Mouse (Mus musculus) layer of hippocampus, postnatal 36 days (tissue): ENCODE measurements at regions not wholly inside any gene's neighbourhood (a gene's known extent, or its start where the extent isn't known, plus 50 kb on each side); places are given as distances from the start of the nearest gene placed in this dataset.

ENCODE experiments used
- DNase-seq, 2 experiments: peaks; one replicate each; pipeline ENCODE4 v3.0.0; 2022

DNA sequence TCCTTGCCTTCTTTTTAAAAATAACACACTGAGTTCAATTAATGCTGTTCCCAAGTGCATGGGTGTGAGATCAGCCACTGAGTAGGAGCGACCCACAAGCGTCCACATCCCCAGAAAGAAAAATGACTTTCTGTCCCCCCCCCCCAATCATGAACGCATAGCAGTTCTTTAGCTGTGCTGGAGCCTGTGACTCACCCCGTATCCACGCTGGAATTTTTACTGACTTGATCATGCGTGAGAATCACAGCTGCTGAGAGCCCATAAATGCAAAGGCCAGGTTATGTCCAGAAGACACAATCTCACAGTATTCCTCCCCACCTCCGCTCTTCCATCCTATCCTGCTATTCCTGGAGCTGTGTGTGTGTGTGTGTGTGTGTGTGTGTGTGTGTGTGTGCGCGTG is 53.3 kb downstream of the Fos start:
- no peak for DNase-seq

DNA sequence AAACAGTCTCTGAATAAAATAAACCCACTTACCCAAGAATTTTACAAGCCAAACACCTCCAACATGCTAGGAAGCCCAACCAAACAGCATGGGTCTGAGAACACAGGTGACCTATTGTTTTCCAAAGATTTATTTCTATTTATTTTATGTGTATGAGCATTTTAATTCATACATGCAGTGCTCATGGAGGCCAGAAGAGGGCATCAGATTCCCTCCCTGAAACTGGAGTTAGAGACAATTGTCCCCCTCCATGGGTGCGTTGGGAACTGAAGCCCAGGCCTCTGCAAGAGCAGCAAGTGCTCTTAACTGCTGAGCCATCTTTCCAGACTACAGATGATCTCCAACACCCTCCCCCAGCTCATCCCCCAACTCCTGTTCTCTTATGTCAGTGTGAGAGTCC is 57.9 kb downstream of the Fos start:
- DNase-seq: no peak

DNA sequence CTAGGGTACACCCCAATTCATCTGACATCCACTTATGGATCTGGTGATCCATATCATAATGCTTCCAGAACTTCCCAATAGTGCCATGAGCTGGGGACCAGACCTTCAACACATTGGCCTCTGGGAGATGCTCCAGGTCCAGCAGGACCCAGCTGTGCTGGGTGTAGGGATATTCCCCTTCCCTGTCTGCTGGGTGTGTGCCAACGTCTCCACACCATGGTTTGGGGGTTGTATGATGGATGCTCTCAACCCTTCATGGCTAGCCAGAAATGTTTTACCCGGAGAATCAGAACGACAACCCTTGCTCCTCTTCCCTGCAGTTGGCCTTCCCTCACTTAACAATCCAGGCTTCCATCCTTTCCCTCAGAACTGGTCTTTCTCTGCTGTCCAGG is 58.5 kb downstream of the Fos start:
- DNase-seq: no peak

DNA sequence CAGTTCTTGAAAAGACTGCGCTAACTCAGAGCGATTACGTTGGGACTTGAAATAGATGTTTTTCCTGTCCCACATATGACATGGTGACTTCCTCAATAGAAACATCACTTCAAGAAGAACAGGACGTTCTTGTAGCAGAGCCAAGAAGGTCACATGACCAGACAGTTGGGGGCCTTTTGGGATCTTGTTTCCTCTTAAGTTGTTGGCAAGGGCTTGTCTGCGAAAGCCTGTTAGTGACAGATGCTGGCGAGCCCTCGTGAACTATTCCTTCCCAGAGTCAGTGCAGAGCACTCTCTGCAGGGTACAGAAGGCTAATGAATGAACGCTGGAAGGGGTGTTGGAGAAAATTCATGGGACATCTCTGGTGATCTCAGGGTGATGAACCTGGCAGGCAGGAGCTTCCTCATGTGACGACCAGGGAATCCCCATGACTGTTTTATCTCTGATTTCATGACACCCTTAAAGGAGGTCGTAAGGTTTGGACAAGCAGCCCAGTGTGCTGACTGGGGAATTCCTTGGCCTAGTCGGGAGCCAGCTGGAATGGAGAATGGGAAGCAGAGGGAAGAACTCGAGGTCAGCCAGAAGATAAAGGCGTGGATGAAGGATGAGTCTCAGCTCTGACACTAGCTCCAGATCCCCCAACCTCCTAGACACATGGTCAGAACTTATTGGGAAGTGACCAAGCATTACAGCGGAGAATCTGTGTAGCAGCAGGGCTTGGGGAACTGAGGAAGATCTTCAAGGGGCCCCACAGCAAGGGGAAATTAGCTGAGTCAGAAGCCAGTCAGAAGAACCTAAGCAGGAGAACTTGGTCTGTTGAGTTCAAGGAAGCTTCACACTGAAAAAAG is 59.1 kb downstream of the Fos start:
- no peak for DNase-seq

DNA sequence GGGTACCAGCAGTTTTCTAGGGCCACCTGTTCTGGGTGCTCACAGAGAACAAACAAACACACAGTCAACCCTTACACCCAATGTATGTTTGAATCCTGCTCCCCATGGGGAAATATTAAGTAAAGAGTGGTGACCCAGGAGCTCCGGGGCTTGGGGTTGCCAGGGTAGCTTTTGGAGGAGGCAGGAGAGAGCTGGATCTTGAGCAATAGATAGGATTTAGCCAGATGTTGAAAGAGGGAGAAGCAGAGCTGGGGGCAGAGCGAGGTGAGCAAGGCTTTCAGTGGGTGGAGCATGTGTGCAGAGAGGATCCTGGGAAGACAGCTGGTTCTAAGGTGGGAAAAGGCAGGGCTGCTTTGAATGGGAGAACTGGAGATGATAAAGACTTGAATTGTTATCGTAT is 59.9 kb downstream of the Fos start:
- DNase-seq: no peak

DNA sequence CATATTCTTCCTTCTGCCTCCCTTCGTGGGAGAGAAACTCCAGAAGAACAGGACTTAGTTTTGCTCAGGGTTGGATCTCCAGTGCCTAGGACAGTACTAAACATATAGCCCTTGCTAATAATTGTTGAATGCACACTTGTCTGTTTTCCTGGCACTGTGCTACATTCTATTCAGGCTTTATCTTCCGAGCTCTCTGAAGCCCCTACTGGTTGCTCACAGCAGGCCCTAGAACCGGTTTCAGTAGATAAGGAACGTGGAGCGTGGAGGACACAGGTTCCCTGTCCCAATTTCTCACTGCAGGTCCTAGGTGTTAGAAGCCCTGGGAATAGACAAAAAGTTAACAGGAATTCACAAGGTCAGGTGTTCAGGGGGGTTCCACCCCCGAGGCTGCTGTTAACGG is 59.4 kb upstream of the Jdp2 start:
- no peak for DNase-seq

DNA sequence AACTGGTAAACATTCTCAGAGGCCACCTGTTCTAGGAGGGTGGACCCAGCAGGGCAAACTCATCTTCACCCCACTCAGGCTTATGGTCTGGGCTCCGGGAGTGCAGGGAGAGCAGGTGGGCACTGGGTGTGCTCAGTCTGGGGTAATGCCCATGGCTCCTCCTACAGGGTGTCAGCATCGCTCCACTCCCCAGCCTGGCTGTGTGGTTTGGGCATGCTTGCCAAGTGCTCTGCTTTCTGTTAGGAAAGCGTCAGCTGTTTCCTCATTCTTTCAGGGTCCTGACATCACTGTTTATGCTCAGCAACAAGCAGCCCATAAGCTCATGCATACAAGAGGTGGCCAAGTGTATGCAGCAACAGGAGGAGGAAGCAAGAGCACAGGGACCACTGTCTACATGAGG is 57.7 kb upstream of the Jdp2 start:
- DNase-seq: peak in 1 of 2 experiments; percentile 36

DNA sequence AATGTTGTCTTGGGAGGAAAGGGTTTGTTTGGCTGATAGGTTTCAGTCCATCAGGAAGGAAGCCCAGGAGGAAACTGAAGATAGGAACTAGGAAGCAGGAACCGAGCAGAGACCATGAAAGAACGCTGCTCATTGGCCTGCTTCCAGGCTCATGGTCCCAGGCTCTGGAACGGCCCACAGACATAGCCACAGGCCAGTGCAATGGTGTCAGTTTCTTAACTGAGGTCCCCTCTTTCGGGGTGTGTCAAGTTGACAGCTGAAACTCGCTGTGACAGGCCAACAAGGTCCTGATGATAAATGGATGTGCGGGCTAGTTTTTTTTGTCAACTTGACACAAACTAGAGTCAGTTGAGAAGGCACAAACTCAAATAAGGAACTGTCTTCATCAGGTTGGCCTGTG is 55.9 kb upstream of the Jdp2 start:
- DNase-seq: no peak

DNA sequence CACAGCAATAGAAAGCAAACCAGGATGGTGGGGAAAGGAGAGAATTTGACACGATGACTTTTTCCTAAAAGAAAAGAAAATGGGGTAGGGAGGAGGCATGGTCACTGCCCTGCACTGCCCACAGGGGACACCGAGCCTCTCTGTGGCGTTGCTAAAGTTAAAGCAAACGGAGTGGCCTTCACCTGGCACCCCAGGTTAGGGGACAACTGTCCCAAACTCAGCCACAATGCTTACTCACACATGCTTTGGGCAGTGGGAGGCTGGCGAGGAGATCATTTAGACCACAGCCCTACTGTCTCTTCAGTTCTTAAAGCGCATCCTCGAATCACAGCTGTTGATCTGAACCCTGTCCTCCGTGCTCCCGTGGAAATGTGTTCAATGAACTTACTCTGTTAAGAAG is 55.3 kb upstream of the Jdp2 start:
- DNase-seq: no peak

DNA sequence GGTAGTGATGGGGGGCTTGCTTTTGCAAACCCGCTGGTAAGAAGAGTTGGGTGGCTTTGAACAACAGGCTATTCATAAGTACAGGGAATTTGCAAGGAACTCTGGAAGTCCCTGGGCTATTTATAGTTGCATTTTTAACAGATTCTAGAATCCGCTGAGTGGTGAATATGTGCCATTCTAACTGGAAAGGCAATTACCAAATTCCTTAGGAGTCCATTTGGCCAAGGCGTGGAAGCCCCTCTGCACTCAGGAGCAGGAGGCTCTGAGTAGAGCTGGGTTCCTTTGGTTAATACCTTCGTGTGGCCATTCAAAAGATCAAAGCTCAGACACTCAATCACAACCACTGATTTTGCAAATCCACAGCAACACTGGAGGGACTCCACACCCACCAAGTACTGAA is 54.0 kb upstream of the Jdp2 start:
- no peak for DNase-seq

DNA sequence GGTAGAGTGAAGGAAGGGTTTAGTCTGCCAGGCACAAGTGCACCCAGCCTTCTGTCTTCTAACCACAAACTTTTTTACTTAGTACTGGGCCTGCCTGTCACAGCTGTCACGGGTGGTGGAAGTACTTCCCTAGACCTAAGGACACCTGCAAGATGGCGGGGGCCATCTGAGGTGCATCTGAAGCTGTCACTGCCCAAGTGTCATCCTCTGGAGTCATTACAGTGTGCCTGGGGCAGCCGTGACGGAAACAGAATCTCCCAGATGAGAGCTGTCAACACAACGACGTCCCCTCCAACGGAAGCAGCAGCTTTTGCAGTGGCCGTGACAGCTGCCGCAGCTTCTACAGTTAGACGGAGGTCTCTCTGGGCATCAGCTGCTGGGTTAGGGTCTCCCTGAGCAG is 53.1 kb upstream of the Jdp2 start:
- no peak for DNase-seq

DNA sequence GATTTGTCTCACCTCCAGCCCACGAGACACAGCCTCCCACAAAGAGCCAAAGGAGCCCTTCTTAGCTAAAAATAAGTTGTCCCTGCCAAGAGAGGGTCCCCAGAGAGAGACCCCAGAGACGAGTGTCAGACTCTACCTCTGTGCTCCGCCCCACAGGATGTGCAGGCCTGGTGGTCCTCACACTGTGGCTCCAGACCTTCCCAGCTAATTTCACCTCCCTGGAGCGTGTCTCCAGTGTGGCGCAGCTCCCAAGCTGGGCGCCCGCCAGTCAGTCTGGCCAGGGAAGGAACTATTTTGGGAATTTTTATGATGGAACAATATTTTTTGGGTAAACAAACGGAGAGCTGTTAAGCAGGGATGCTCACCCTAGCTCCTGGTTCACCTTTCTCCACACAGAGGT is 50.8 kb upstream of the Jdp2 start:
- DNase-seq: peak in 1 of 2 experiments; percentile 15
